Mouse (Mus musculus): ENCODE results near the gene Gdf15. TPM values are rescaled to one million over a fixed set of nuclear protein-coding genes. Genes with fewer than 3 reads are reported as not detected.
"Not testable (repeated sequence)": the region's sequence is repeated elsewhere in the genome, so short reads cannot be mapped to it uniquely, and the experiment has no call there.

The Gdf15 gene
- polyA plus RNA-seq, 1 experiment from 2014 or later: 0.20 TPM

- H3K4me2 ChIP-seq (ENCODE audit: low read length): no peak overlapping the region
- H3K27me3 ChIP-seq (replicated peaks; ENCODE audit: control insufficient read depth, insufficient read depth, low read length): no peaks in the 10 kb centered on the region
- 87% methylated on average over 12 of the region's 12 CpGs for WGBS
- H3K4me1 ChIP-seq (replicated peaks; ENCODE audit: control insufficient read depth, insufficient read depth, low read length): peaks cover 18% of the 10 kb centered on the region
- H3K4me3 ChIP-seq (replicated peaks; ENCODE audit: low read length): no peak overlapping the region
- H3K27ac ChIP-seq (ENCODE audit: low read length): no peak overlapping the region
- ATAC-seq: no peak
- no peak overlapping the region for H3K9ac ChIP-seq (replicated peaks; ENCODE audit: low read depth, low read length)
- no peaks in the 10 kb centered on the region for H3K9me3 ChIP-seq (ENCODE audit: control insufficient read depth, low read length)
- 0 out of 2 replicates have a peak, but pooled peaks cover 4% of the 10 kb centered on the region for H3K36me3 ChIP-seq (ENCODE audit: control insufficient read depth, insufficient read depth)
Observed at GRCm38 (mm10) chr8:70591569-70591968, 40.7 kb downstream of the Gdf15 start.

DNA sequence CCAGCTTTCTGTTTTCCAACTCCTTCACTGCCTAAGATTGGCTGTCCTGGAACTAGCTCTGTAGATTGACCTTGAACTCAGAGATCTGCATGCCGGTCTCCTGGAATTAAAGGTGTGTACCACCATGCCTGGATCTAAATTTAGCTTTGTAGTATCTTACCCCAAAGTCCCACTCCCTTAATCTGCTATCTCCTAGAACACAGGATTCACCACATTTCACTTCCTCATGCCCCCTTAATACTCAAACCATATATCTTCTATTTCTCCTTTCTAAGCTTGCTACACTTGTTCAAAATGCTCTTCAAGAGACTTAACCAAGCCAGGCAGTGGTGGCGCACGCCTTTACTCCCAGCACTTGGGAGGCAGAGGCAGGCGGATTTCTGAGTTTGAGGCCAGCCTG is 44.3 kb downstream of the Gdf15 start:
- H3K4me2 ChIP-seq (ENCODE audit: low read length); H3K27ac ChIP-seq (ENCODE audit: low read length); H3K9ac ChIP-seq (replicated peaks; ENCODE audit: low read depth, low read length); H3K4me1 ChIP-seq (replicated peaks; ENCODE audit: control insufficient read depth, insufficient read depth, low read length); H3K9me3 ChIP-seq (ENCODE audit: control insufficient read depth, low read length); H3K27me3 ChIP-seq (replicated peaks; ENCODE audit: control insufficient read depth, insufficient read depth, low read length); ATAC-seq; H3K4me3 ChIP-seq (replicated peaks; ENCODE audit: low read length): not testable (repeated sequence)
- H3K36me3 ChIP-seq (ENCODE audit: control insufficient read depth, insufficient read depth): peaks cover 18% of the 10 kb centered on the region
- WGBS: 93% methylated on average over 4 of the region's 4 CpGs

- H3K27ac ChIP-seq (ENCODE audit: low read length): no peak overlapping the region
- H3K4me2 ChIP-seq (ENCODE audit: low read length): no peak overlapping the region
- no peak overlapping the region for H3K9ac ChIP-seq (replicated peaks; ENCODE audit: low read depth, low read length)
- H3K36me3 ChIP-seq (ENCODE audit: control insufficient read depth, insufficient read depth): peaks cover 20% of the 10 kb centered on the region
- peak; percentile 52; the same call in 1 of the 2 replicates for ATAC-seq
- H3K4me1 ChIP-seq (replicated peaks; ENCODE audit: control insufficient read depth, insufficient read depth, low read length): no peaks in the 10 kb centered on the region
- no peaks in the 10 kb centered on the region for H3K27me3 ChIP-seq (replicated peaks; ENCODE audit: control insufficient read depth, insufficient read depth, low read length)
- H3K9me3 ChIP-seq (ENCODE audit: control insufficient read depth, low read length): no peaks in the 10 kb centered on the region
- WGBS: 41% methylated on average over 7 of the region's 7 CpGs
- H3K4me3 ChIP-seq (replicated peaks; ENCODE audit: low read length): no peak overlapping the region
Observed at GRCm38 (mm10) chr8:70585258-70585652, 47.0 kb downstream of the Gdf15 start.

DNA sequence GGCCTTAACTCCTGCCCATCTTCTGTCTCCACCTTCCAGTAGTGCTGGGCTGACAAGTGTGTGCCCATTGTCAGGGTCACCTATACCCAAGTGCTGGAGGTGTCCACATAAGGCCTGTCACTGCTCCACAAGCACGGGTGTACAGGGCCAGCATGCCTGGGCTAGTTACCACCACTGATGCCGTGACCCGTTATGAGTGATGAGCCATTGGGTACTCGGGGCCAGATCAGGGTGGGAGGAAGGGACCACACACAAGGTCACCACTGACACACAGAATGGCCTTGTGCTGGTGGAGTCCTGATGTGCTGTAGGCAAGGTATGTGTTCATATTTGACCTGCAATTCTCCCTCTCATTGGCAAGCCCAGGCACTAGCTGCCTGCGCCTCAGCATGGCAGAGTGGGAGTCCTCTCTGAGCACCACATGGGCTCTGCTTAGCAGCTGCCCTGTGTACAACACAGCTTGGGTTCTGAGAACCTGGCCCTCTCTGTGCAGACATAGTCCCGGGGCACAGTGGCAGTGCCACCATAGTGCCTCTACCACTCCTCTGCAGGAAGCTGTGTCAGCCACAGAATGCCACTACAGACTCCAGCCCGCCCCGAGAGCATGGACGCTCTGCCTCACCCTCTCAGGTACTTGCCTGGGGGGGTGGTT is 47.5 kb downstream of the Gdf15 start:
- WGBS: 89% methylated on average over 9 of the region's 9 CpGs
- 0 out of 2 replicates have a peak, but pooled peaks have one; percentile 11 for ATAC-seq
- Histone ChIP-seq H3K4me1 (replicated peaks; ENCODE audit: control insufficient read depth, insufficient read depth, low read length) (no peaks in the 10 kb centered on the region), H3K9ac (replicated peaks; ENCODE audit: low read depth, low read length) (no peak overlapping the region), H3K4me3 (replicated peaks; ENCODE audit: low read length) (no peak overlapping the region), H3K9me3 (ENCODE audit: control insufficient read depth, low read length) (no peaks in the 10 kb centered on the region), H3K36me3 (ENCODE audit: control insufficient read depth, insufficient read depth) (peaks cover 20% of the 10 kb centered on the region), H3K27ac (ENCODE audit: low read length) (no peak overlapping the region), H3K4me2 (ENCODE audit: low read length) (no peak overlapping the region), H3K27me3 (replicated peaks; ENCODE audit: control insufficient read depth, insufficient read depth, low read length) (no peaks in the 10 kb centered on the region)

- H3K9me3 ChIP-seq (ENCODE audit: control insufficient read depth, low read length): no peaks in the 10 kb centered on the region
- WGBS: 83% methylated on average over 18 of the region's 18 CpGs
- H3K4me2 ChIP-seq (ENCODE audit: low read length): no peak overlapping the region
- H3K9ac ChIP-seq (replicated peaks; ENCODE audit: low read depth, low read length): no peak overlapping the region
- no peak overlapping the region for H3K27ac ChIP-seq (ENCODE audit: low read length)
- peak; percentile 42; the same call in 1 of the 2 replicates for ATAC-seq
- H3K27me3 ChIP-seq (replicated peaks; ENCODE audit: control insufficient read depth, insufficient read depth, low read length): no peaks in the 10 kb centered on the region
- H3K36me3 ChIP-seq (ENCODE audit: control insufficient read depth, insufficient read depth): peaks cover 19% of the 10 kb centered on the region
- H3K4me1 ChIP-seq (replicated peaks; ENCODE audit: control insufficient read depth, insufficient read depth, low read length): no peaks in the 10 kb centered on the region
- H3K4me3 ChIP-seq (replicated peaks; ENCODE audit: low read length): no peak overlapping the region
Observed at GRCm38 (mm10) chr8:70583476-70584387, 48.5 kb downstream of the Gdf15 start.

Other genes starting within 250 kb of the Gdf15 start
- 41.1 and 51.0 TPM in 2 replicates for gene Crtc1, start 192.9 kb downstream of the Gdf15 start, polyA plus RNA-seq (2015; fragmentation: Nextera tagmentation; extraction: Ambion mirVana)
- gene Klhl26, start 155.5 kb downstream of the Gdf15 start, polyA plus RNA-seq (2015; fragmentation: Nextera tagmentation; extraction: Ambion mirVana): 23.1 and 26.2 TPM in 2 replicates
- gene Tmem59l, start 145.1 kb downstream of the Gdf15 start, polyA plus RNA-seq (2015; fragmentation: Nextera tagmentation; extraction: Ambion mirVana): 74.9 and 90.8 TPM in 2 replicates
- gene Crlf1, start 139.3 kb downstream of the Gdf15 start, polyA plus RNA-seq (2015; fragmentation: Nextera tagmentation; extraction: Ambion mirVana): 6.1 and 8.2 TPM in 2 replicates
- gene Rex1bd, start 125.7 kb downstream of the Gdf15 start, polyA plus RNA-seq (2015; fragmentation: Nextera tagmentation; extraction: Ambion mirVana): 149 and 157 TPM in 2 replicates
- gene Uba52, start 121.7 kb downstream of the Gdf15 start, polyA plus RNA-seq (2015; fragmentation: Nextera tagmentation; extraction: Ambion mirVana): 660 and 697 TPM in 2 replicates
- gene Fkbp8, start 104.7 kb downstream of the Gdf15 start, polyA plus RNA-seq (2015; fragmentation: Nextera tagmentation; extraction: Ambion mirVana): 402 and 462 TPM in 2 replicates
- 45.5 and 45.9 TPM in 2 replicates for gene Kxd1, start 104.5 kb downstream of the Gdf15 start, polyA plus RNA-seq (2015; fragmentation: Nextera tagmentation; extraction: Ambion mirVana)
- 17.1 and 18.9 TPM in 2 replicates for gene Ell, start 93.0 kb downstream of the Gdf15 start, polyA plus RNA-seq (2015; fragmentation: Nextera tagmentation; extraction: Ambion mirVana)
- 116 and 141 TPM in 2 replicates for gene Isyna1, start 38.1 kb downstream of the Gdf15 start, polyA plus RNA-seq (2015; fragmentation: Nextera tagmentation; extraction: Ambion mirVana)
- 100 and 121 TPM in 2 replicates for gene Ssbp4, start 23.6 kb downstream of the Gdf15 start, polyA plus RNA-seq (2015; fragmentation: Nextera tagmentation; extraction: Ambion mirVana)
- gene Lrrc25, start 16.3 kb downstream of the Gdf15 start, polyA plus RNA-seq (2015; fragmentation: Nextera tagmentation; extraction: Ambion mirVana): 0.61 and 1.1 TPM in 2 replicates
- gene Pgpep1, start 27.9 kb upstream of the Gdf15 start, polyA plus RNA-seq (2015; fragmentation: Nextera tagmentation; extraction: Ambion mirVana): 60.3 and 65.7 TPM in 2 replicates
- gene Lsm4, start 40.8 kb upstream of the Gdf15 start, polyA plus RNA-seq (2015; fragmentation: Nextera tagmentation; extraction: Ambion mirVana): 166 and 168 TPM in 2 replicates
- 54.6 and 57.7 TPM in 2 replicates for gene Jund, start 66.5 kb upstream of the Gdf15 start, polyA plus RNA-seq (2015; fragmentation: Nextera tagmentation; extraction: Ambion mirVana)
- gene Iqcn, start 71.0 kb upstream of the Gdf15 start, polyA plus RNA-seq (2015; fragmentation: Nextera tagmentation; extraction: Ambion mirVana): 0.11 and 0.14 TPM in 2 replicates
- not detected in 2 replicates for gene Gm3336, start 86.1 kb upstream of the Gdf15 start, polyA plus RNA-seq (2015; fragmentation: Nextera tagmentation; extraction: Ambion mirVana)
- gene Pde4c, start 91.3 kb upstream of the Gdf15 start, polyA plus RNA-seq (2015; fragmentation: Nextera tagmentation; extraction: Ambion mirVana): 0.12 and 0.54 TPM in 2 replicates
- gene Rab3a, start 122.2 kb upstream of the Gdf15 start, polyA plus RNA-seq (2015; fragmentation: Nextera tagmentation; extraction: Ambion mirVana): 350 and 395 TPM in 2 replicates
- gene Mpv17l2, start 128.5 kb upstream of the Gdf15 start, polyA plus RNA-seq (2015; fragmentation: Nextera tagmentation; extraction: Ambion mirVana): 49.3 and 49.8 TPM in 2 replicates
- 145 and 149 TPM in 2 replicates for gene Pik3r2, start 144.3 kb upstream of the Gdf15 start, polyA plus RNA-seq (2015; fragmentation: Nextera tagmentation; extraction: Ambion mirVana)
- 22.5 and 30.8 TPM in 2 replicates for gene Mast3, start 172.6 kb upstream of the Gdf15 start, polyA plus RNA-seq (2015; fragmentation: Nextera tagmentation; extraction: Ambion mirVana)
- gene Il12rb1, start 176.0 kb upstream of the Gdf15 start, polyA plus RNA-seq (2015; fragmentation: Nextera tagmentation; extraction: Ambion mirVana): 0.08 and 0.09 TPM in 2 replicates
- 7.4 and 8.3 TPM in 2 replicates for gene Arrdc2, start 207.3 kb upstream of the Gdf15 start, polyA plus RNA-seq (2015; fragmentation: Nextera tagmentation; extraction: Ambion mirVana)
- 11.2 and 13.4 TPM in 2 replicates for gene Kcnn1, start 230.8 kb upstream of the Gdf15 start, polyA plus RNA-seq (2015; fragmentation: Nextera tagmentation; extraction: Ambion mirVana)
- gene Ccdc124, start 241.5 kb upstream of the Gdf15 start, polyA plus RNA-seq (2015; fragmentation: Nextera tagmentation; extraction: Ambion mirVana): 152 and 167 TPM in 2 replicates